Mouse (Mus musculus) ovary, postnatal 10 days (tissue): ENCODE results near the gene Mob1b.

Experiments used
- DNase-seq: peaks from one replicate; pipeline ENCODE4 v3.0.0; 2022; ENCODE audit warnings: low spot score

The Mob1b gene

GRCm38 (mm10) chr5:88785059-88785458 lies 64.4 kb downstream of the Mob1b start:
- DNase-seq: no peak

- DNase-seq: no peak
These were observed 70.0 kb downstream of the Mob1b start for GRCm38 (mm10) chr5:88790675-88791074.

GRCm38 (mm10) chr5:88791256-88792245 lies 70.9 kb downstream of the Mob1b start:
- DNase-seq: no peak

DNA sequence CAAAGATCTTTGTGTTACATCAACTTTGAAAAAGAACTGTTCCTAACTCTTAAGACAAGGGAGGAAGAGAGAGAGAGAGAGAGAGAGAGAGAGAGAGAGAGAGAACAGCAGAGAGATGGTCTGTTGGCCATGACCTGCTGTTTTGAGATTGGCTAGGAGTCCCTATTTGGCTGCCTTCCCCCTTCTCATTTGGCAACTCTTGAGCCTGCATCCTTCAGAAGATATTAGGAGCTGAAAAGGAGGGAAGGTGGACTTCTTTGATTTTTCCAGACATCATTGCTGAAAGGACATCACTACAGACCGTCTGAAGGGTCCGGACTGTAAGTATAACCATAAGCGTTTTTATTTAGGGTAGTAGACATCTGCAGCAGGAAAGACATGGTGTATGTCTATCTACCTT lies 73.0 kb downstream of the Mob1b start:
- no peak for DNase-seq

DNA sequence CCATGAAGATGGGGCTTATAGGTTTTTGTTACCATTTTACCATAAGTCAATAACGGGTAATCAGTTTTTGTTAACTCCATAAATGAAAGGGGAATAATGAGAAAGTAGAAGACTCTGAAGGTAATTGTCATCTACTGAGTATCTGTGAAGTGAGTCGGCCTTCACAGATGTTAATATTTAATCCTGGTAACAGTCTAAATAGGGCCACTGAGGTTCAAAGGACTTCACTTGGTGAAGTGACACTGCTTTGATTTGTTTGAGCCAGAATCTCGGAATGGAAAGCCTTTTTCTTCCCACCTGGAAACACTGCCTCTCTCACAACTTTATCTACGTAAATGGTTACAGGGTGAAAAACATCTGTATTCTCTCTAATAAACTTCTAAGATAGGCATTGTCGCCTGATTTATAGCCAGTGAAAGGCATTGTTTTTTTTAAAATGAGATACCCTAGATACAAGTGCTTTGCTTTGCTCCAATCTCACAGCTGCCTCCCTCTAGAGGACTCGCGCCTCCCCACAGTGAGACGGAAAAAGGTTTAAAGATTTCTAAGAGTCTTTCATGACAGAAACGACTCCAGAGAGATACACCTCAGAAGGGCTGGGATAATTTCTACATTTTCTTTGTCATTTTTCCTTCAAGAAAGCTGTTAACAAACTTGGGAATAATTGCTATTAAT lies 75.4 kb downstream of the Mob1b start:
- DNase-seq: no peak

GRCm38 (mm10) chr5:88796588-88796987 lies 75.9 kb downstream of the Mob1b start:
- DNase-seq: no peak

GRCm38 (mm10) chr5:88797121-88797520 lies 76.5 kb downstream of the Mob1b start:
- no peak for DNase-seq

DNA sequence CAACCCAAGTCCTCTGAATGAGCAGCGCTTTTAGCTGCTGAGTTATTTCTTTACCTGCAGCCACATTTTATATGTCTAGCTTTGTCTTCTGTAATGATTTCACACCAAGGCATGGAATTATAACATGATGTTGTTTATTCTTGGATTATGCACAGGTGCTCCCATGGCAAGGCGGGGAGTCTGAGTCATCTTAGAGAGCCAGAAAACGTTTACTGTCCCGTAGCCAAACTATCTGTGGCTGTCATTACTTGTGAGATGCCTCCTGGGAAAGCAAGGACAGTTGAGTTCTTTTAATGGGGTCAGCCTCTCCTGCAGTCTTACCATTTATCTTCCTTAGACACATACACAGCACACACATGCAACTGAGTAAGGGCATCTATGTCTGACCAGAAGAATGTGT lies 85.0 kb downstream of the Mob1b start:
- DNase-seq: no peak

GRCm38 (mm10) chr5:88806278-88806677 lies 85.6 kb downstream of the Mob1b start:
- no peak for DNase-seq

DNA sequence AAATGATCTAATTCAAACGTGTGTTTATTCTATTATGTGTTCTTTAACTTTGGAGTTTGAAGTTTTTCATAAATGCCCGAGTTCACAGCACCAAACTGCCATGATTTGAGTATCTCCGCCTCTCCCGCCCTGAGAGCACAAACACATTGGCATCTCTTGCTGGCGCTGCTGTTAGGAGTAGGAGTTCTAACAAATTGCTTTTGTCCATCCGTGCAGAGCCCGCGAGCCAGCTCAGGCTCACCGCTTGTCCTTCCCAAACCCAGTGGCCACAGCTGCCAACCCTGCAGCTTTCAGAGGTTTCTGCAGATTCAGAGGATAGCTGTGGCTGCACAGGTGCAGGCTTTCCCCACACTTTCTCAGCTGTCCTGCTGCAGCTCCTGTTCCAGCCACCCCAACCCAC lies 86.7 kb downstream of the Mob1b start:
- no peak for DNase-seq

GRCm38 (mm10) chr5:88813188-88813587 lies 92.5 kb downstream of the Mob1b start:
- no peak for DNase-seq
